Mouse (Mus musculus) intestine, embryonic 15.5 days (tissue): Measurements from ENCODE around the gene Rnf167. TPM values are rescaled to one million over a fixed set of nuclear protein-coding genes. Genes with fewer than 3 reads are reported as not detected.

Source experiments
- ATAC-seq: fragments of 200-750 bp; cut with Nextera tagmentation; 2 replicates; pipeline ENCODE4 v1.8.0; 2017; ENCODE audit warnings: moderate TSS enrichment, moderate library complexity
- H3K27ac ChIP-seq: fragments of 300-500 bp; sonication (generic); 2 replicates; pipeline ENCODE4 v1.5.1; 2015; ENCODE audit warnings: mild to moderate bottlenecking, inconsistent platforms
- H3K27me3 ChIP-seq: fragments of 300-500 bp; sonication (generic); replicated peaks from 2 replicates; pipeline ENCODE4 v1.6.1; 2015; ENCODE audit warnings: inconsistent platforms
- H3K36me3 ChIP-seq: fragments of 300-500 bp; sonication (generic); 2 replicates; pipeline ENCODE4 v1.6.1; 2015; ENCODE audit warnings: inconsistent platforms
- H3K4me1 ChIP-seq: fragments of 300-500 bp; sonication (generic); replicated peaks from 2 replicates; pipeline ENCODE4 v1.6.1; 2015; ENCODE audit warnings: inconsistent platforms
- H3K4me2 ChIP-seq: fragments of 300-500 bp; sonication (generic); replicated peaks from 2 replicates; pipeline ENCODE4 v1.6.1; 2015; ENCODE audit warnings: mild to moderate bottlenecking, inconsistent platforms
- H3K4me3 ChIP-seq: fragments of 300-500 bp; sonication (generic); replicated peaks from 2 replicates; pipeline ENCODE4 v1.5.1; 2015; ENCODE audit warnings: inconsistent platforms
- H3K9ac ChIP-seq: fragments of 300-500 bp; sonication (generic); 2 replicates; pipeline ENCODE4 v1.6.1; 2015; ENCODE audit warnings: inconsistent platforms
- H3K9me3 ChIP-seq: fragments of 300-500 bp; sonication (generic); 2 replicates; pipeline ENCODE4 v1.6.1; 2016; ENCODE audit warnings: inconsistent platforms
- WGBS: fragments of 180-500 bp; shearing (Covaris S2); methylation state at CpG from one replicate; pipeline ENCODE4 v1.1.7; 2015; 5-methylcytosine and 5-hydroxymethylcytosine counted together
- polyA plus RNA-seq: library from polyadenylated mRNA; unstranded; fragments of >200 nt; fragmentation: Nextera tagmentation; extraction: Ambion mirVana; gene quantifications from 2 replicates; pipeline ENCODE4 v1.2.1, GENCODE M21; 2015

Rnf167 gene
- polyA plus RNA-seq: 106 and 107 TPM in 2 replicates

GRCm38 (mm10) chr11:70646691-70647650 is at the start of gene Rnf167, which contains the start of gene Slc25a11:
Rnf167 (plus strand) TSS chr11:70647235.
Slc25a11 (minus strand) TSS chr11:70647479.
- peak within 1 kb of the TSS; percentile 90 for H3K9ac ChIP-seq
- H3K4me1 ChIP-seq: peaks cover 41% of the 10 kb centered on the region
- WGBS: under 1% methylated on average over 63 of the region's 63 CpGs
- no peaks in the 10 kb centered on the region for H3K27me3 ChIP-seq
- H3K4me3 ChIP-seq: peak within 1 kb of the TSS; percentile 67
- peak; percentile 91 for ATAC-seq
- peak within 1 kb of the TSS; percentile 96 for H3K27ac ChIP-seq
- no peaks in the 10 kb centered on the region for H3K9me3 ChIP-seq
- H3K4me2 ChIP-seq: peak within 1 kb of the TSS; percentile 91
- H3K36me3 ChIP-seq: peaks cover 29% of the 10 kb centered on the region

- no peak for ATAC-seq
- WGBS: 84% methylated on average over 6 of the region's 6 CpGs
These were observed 49.7 kb upstream of the Rnf167 start for GRCm38 (mm10) chr11:70597301-70597700.

DNA sequence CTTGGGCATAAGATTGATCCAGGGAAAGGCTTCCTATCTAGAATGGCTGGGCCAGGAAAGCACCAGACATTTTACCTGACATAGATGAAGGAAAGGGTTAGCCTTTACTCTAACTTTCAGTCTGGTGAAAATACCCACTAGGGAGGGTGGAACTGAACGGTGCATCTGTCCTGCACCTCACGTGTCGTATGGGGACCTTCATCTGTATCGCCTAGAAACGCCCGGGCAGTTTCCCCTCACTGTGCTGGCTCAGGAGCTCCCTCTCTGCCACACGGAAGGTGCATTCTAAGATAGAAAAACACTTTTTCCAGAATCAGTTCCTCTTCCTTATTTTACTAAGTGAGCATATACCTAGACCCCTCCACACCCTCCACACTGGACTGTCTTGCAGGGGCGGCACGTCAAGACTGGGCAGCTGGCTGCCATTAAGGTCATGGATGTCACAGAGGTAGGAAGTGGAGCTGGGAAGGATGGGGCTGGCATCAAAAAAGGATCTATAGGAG is 48.5 kb upstream of the Rnf167 start:
- H3K27ac ChIP-seq: no peak overlapping the region
- H3K4me2 ChIP-seq: no peak overlapping the region
- peaks cover 10% of the 10 kb centered on the region; the same call in 1 of the 2 replicates for H3K4me1 ChIP-seq
- H3K4me3 ChIP-seq: no peak overlapping the region
- ATAC-seq: no peak
- H3K36me3 ChIP-seq: peaks cover 15% of the 10 kb centered on the region
- WGBS: 86% methylated on average over 9 of the region's 9 CpGs
- H3K9ac ChIP-seq: no peak overlapping the region
- H3K9me3 ChIP-seq: no peaks in the 10 kb centered on the region
- H3K27me3 ChIP-seq: no peaks in the 10 kb centered on the region

More at GRCm38 (mm10) chr11:70597301-70597700, 49.7 kb upstream of the Rnf167 start:
- H3K4me3 ChIP-seq: no peak overlapping the region
- peaks cover 10% of the 10 kb centered on the region; the same call in 1 of the 2 replicates for H3K4me1 ChIP-seq
- no peaks in the 10 kb centered on the region for H3K9me3 ChIP-seq
- H3K36me3 ChIP-seq: peaks cover 12% of the 10 kb centered on the region
- H3K27ac ChIP-seq: no peak overlapping the region
- H3K4me2 ChIP-seq: no peak overlapping the region
- no peak overlapping the region for H3K9ac ChIP-seq
- H3K27me3 ChIP-seq: no peaks in the 10 kb centered on the region

- Histone ChIP-seq H3K27me3 (no peaks in the 10 kb centered on the region), H3K4me1 (no peaks in the 10 kb centered on the region), H3K4me3 (no peak overlapping the region), H3K9me3 (no peaks in the 10 kb centered on the region), H3K36me3 (peaks cover 47% of the 10 kb centered on the region), H3K9ac (no peak overlapping the region), H3K4me2 (no peak overlapping the region), H3K27ac (no peak overlapping the region)
- peak; percentile 34; the same call in 1 of the 2 replicates for ATAC-seq
- 49% methylated on average over 14 of the region's 14 CpGs for WGBS
These were observed 41.9 kb upstream of the Rnf167 start for GRCm38 (mm10) chr11:70605024-70605566.

GRCm38 (mm10) chr11:70606717-70607116 is 40.3 kb upstream of the Rnf167 start:
- ATAC-seq: no peak
- WGBS: 75% methylated on average over 12 of the region's 12 CpGs

GRCm38 (mm10) chr11:70607611-70608010 is 39.4 kb upstream of the Rnf167 start:
- Histone ChIP-seq H3K4me1 (no peaks in the 10 kb centered on the region), H3K27me3 (no peaks in the 10 kb centered on the region), H3K9me3 (no peaks in the 10 kb centered on the region), H3K4me3 (no peak overlapping the region), H3K9ac (no peak overlapping the region), H3K27ac (no peak overlapping the region), H3K4me2 (no peak overlapping the region), H3K36me3 (peaks cover 54% of the 10 kb centered on the region)
- no peak for ATAC-seq
- 87% methylated on average over 9 of the region's 9 CpGs for WGBS

More at GRCm38 (mm10) chr11:70606717-70607116, 40.3 kb upstream of the Rnf167 start:
- Histone ChIP-seq H3K9ac (no peak overlapping the region), H3K9me3 (no peaks in the 10 kb centered on the region), H3K36me3 (peaks cover 54% of the 10 kb centered on the region), H3K4me2 (no peak overlapping the region), H3K4me1 (no peaks in the 10 kb centered on the region), H3K27me3 (no peaks in the 10 kb centered on the region), H3K27ac (no peak overlapping the region), H3K4me3 (no peak overlapping the region)

DNA sequence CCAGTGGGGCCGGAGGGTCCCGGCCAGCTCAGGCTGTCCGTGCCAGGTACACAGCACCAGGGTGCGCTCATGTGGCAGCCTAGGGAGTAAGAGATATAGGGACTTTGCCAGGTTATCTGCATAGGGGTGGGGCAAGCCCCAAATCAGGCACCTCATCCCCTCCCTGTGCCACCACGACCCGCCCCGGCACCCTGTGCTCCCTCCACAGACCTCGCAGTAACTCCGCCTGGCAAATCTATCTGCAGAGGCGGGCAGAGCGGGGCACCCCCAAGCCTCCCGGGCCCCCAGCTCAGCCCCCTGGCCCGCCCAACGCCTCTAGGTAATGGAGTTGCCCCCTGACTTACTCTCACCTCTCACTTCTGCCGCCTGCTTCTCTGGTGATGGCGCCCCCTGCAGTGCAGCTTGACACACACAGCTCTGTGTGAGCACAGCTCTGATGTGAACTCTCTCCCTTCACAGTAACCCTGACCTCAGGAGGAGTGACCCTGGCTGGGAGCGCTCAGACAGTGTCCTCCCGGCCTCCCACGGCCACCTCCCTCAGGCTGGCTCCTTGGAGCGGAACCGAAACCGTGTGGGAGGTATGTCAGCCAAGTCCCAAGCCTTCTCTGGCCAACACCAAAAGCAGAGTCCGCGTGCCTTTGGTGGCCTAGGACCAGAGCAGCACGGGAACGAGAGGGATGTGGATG is 38.5 kb upstream of the Rnf167 start:
- Histone ChIP-seq H3K36me3 (peaks cover 56% of the 10 kb centered on the region), H3K27ac (no peak overlapping the region), H3K4me1 (no peaks in the 10 kb centered on the region), H3K9ac (no peak overlapping the region), H3K4me3 (no peak overlapping the region), H3K27me3 (no peaks in the 10 kb centered on the region), H3K9me3 (no peaks in the 10 kb centered on the region), H3K4me2 (no peak overlapping the region)
- ATAC-seq: no peak
- 91% methylated on average over 25 of the region's 26 CpGs for WGBS

- Histone ChIP-seq H3K36me3 (peaks cover 50% of the 10 kb centered on the region), H3K27ac (no peak overlapping the region), H3K4me2 (no peak overlapping the region), H3K9ac (no peak overlapping the region), H3K4me3 (no peak overlapping the region), H3K9me3 (no peaks in the 10 kb centered on the region), H3K4me1 (peaks cover 13% of the 10 kb centered on the region), H3K27me3 (no peaks in the 10 kb centered on the region)
- ATAC-seq: no peak
- WGBS: 83% methylated on average over 4 of the region's 4 CpGs
These were observed 36.3 kb upstream of the Rnf167 start for GRCm38 (mm10) chr11:70610752-70611151.

DNA sequence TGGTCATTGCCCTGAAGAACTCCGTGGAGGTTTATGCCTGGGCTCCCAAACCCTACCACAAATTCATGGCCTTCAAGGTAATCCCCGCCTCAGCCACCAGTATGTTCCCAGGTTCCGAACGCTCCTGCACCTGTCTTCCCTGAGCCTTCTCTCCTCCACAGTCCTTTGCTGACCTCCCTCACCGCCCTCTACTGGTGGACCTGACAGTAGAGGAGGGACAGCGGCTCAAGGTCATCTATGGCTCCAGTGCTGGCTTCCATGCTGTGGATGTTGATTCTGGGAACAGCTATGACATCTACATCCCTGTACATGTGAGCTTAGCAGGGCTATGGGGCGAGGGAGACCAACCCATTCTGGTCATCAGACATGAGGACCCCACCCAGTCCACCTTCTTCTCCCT is 34.5 kb upstream of the Rnf167 start:
- Histone ChIP-seq H3K9me3 (no peaks in the 10 kb centered on the region), H3K27me3 (no peaks in the 10 kb centered on the region), H3K4me2 (no peak overlapping the region), H3K4me1 (peaks cover 19% of the 10 kb centered on the region), H3K4me3 (no peak overlapping the region), H3K27ac (no peak overlapping the region), H3K36me3 (peaks cover 39% of the 10 kb centered on the region), H3K9ac (no peak overlapping the region)
- no peak for ATAC-seq
- WGBS: 77% methylated on average over 7 of the region's 7 CpGs

DNA sequence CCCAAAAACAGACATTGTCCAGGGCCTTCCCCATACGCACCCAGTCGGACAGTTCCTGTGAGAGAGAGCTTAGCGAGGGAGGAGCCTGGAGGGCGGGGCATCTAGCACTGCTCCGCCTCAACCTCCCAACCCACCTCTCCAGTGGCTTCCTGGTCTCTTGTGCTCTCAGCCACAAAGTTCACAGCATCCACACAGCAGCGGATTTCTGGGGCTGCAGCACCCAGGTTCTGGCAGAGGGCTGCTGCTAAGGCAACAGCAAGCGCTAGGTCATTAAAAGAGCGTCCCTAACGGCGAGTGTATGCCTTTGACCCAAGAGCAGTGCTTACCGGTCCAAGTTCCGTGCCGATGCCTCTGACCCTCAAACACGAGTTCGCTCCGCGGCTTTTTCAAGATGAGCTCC is 32.0 kb upstream of the Rnf167 start:
- Histone ChIP-seq H3K27me3 (no peaks in the 10 kb centered on the region), H3K36me3 (peaks cover 15% of the 10 kb centered on the region), H3K4me2 (peak overlapping the region; percentile 94), H3K9me3 (no peaks in the 10 kb centered on the region), H3K4me1 (peaks cover 19% of the 10 kb centered on the region), H3K9ac (peak overlapping the region; percentile 54), H3K4me3 (peak overlapping the region; percentile 43), H3K27ac (peak overlapping the region; percentile 78)
- ATAC-seq: peak; percentile 95
- under 1% methylated on average over 17 of the region's 17 CpGs for WGBS

GRCm38 (mm10) chr11:70615516-70616093 is 31.4 kb upstream of the Rnf167 start, which contains the start of gene 4930544D05Rik:
4930544D05Rik (plus strand) TSS chr11:70615848.
- H3K9ac ChIP-seq: peak within 1 kb of the TSS; percentile 54
- peaks cover 12% of the 10 kb centered on the region for H3K36me3 ChIP-seq
- WGBS: 16% methylated on average over 21 of the region's 21 CpGs
- no peaks in the 10 kb centered on the region for H3K9me3 ChIP-seq
- H3K4me3 ChIP-seq: peak within 1 kb of the TSS; percentile 43
- H3K27ac ChIP-seq: peak within 1 kb of the TSS; percentile 78
- peak; percentile 18; the same call in 1 of the 2 replicates for ATAC-seq
- H3K27me3 ChIP-seq: no peaks in the 10 kb centered on the region
- peak within 1 kb of the TSS; percentile 94 for H3K4me2 ChIP-seq
- H3K4me1 ChIP-seq: peaks cover 19% of the 10 kb centered on the region
